Mouse (Mus musculus): ENCODE measurements at regions not wholly inside any gene's neighbourhood (a gene's known extent, or its start where the extent isn't known, plus 50 kb on each side); places are given as distances from the start of the nearest gene placed in this dataset.

DNA sequence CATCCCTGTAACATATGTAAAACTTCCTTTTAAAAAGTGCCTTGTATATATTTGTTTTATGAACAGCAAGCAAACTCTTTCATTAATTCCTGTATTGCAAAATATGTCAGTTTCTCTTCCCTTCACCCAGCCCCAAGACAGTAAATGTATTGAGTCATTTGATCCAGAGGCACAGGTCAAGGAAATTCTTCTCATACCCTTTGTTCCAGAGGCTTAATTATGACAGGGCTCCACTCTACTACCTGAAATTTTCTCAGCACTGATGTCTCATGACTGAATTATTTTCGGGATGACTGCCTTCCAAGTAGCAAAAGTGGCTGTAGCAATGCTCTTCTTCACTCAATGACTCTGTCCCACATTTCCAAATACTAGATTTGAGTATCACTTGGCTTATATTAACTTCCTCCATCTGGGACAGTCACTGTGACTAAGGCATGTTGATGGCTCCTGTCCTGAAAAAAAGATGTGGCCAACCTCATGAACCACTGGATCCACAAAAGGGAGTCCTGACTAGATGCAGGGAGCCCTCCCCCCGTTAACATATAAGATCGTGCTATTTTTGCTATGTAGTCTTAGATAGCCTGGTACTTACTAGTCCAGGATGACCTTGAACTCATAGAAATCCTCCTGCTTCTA is 80.3 kb upstream of the Rbpj start:
- TF ChIP-seq CTCF (IDR thresholded peaks at IDR 0.05): no peak
- no peak for DNase-seq
- Histone ChIP-seq H3K4me3 (no peak overlapping the region), H3K27ac (no peak overlapping the region)
- intact Hi-C loops (cut with DNase I): no loop called here

- no peak for TF ChIP-seq CTCF (IDR thresholded peaks at IDR 0.05)
- H3K4me3 ChIP-seq: no peak overlapping the region
- DNase-seq: no peak
- intact Hi-C loops (cut with DNase I): no loop called here
- H3K27ac ChIP-seq: no peak overlapping the region
Measured at GRCm38 (mm10) chr5:53393571-53393970, 72.4 kb upstream of the Rbpj start.

GRCm38 (mm10) chr5:53394560-53394959 is 71.4 kb upstream of the Rbpj start:
- no peak for TF ChIP-seq CTCF (IDR thresholded peaks at IDR 0.05)
- no peak overlapping the region for H3K27ac ChIP-seq
- intact Hi-C loops (cut with DNase I): no loop called here

GRCm38 (mm10) chr5:53398428-53399058 is 67.4 kb upstream of the Rbpj start:
- intact Hi-C loops (cut with DNase I): no loop called here

More at GRCm38 (mm10) chr5:53394560-53394959, 71.4 kb upstream of the Rbpj start:
- DNase-seq: no peak
- no peak overlapping the region for H3K4me3 ChIP-seq

GRCm38 (mm10) chr5:53401093-53401492 is 64.9 kb upstream of the Rbpj start:
- intact Hi-C loops (cut with DNase I): no loop called here
- peak overlapping the region; percentile 28 for H3K27ac ChIP-seq
- no peak overlapping the region for H3K4me3 ChIP-seq
- DNase-seq: no peak
- no peak for TF ChIP-seq CTCF (IDR thresholded peaks at IDR 0.05)

More at GRCm38 (mm10) chr5:53398428-53399058, 67.4 kb upstream of the Rbpj start:
- H3K27ac ChIP-seq: peak overlapping the region; percentile 43
- no peak for DNase-seq
- TF ChIP-seq CTCF (IDR thresholded peaks at IDR 0.05): no peak
- H3K4me3 ChIP-seq: no peak overlapping the region

DNA sequence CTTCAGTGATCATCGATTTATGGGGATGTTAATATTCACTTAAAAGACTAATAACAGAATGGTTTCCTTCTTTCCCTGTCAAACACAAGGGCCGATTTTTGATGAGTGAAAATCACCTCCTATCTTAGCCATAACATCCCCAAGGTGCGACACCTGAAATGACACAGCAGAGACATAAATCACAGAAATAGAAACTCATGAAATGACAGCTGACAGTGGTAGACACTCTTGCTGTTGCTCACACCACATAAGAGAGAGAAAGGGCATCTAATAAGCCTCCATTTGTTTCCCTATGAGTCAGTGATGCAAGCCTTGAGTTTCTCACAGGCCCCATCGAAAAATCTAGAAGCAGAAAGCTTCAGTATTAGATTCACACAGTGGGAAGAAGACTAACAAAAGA is 63.9 kb upstream of the Rbpj start:
- no peak for DNase-seq
- Histone ChIP-seq H3K27ac (peak overlapping the region; percentile 43; the same call in 1 of the 2 replicates), H3K4me3 (no peak overlapping the region)
- intact Hi-C loops (cut with DNase I): no loop called here
- no peak for TF ChIP-seq CTCF (IDR thresholded peaks at IDR 0.05)

DNA sequence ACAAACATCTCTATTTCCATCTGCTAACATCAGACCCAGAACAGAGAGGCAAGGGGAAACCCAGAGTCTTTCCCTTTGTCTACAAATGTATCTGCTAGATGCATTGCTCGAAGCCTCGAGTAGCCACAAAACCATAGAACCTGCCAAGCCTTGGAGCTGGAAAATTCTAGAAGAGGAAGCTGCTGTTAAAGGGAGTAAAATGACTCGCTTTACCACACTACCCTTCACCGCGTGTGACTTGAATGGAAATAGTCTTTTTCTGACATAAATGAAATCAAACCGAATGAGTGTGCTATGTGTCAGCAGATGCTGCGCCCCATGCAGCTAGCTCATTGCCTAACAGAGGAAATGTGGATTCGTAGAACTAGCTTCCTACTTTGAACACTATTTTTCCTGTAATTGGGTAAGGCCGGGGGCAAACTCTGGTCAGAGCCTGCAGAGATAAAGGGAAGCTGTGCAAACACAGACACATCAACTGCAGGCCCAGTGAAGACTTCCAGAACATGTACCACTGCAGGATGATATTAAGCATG is 63.3 kb upstream of the Rbpj start:
- intact Hi-C loops (cut with DNase I): no loop called here
- no peak for TF ChIP-seq CTCF (IDR thresholded peaks at IDR 0.05)
- DNase-seq: no peak
- Histone ChIP-seq H3K4me3 (no peak overlapping the region), H3K27ac (peak overlapping the region; percentile 43)

- TF ChIP-seq CTCF (IDR thresholded peaks at IDR 0.05): no peak
- no peak overlapping the region for H3K27ac ChIP-seq
- no peak overlapping the region for H3K4me3 ChIP-seq
- intact Hi-C loops (cut with DNase I): no loop called here
- DNase-seq: no peak
Measured at GRCm38 (mm10) chr5:53405929-53406328, 60.0 kb upstream of the Rbpj start.

- intact Hi-C loops (cut with DNase I): no loop called here
- DNase-seq: no peak
- no peak overlapping the region for H3K27ac ChIP-seq
- no peak for TF ChIP-seq CTCF (IDR thresholded peaks at IDR 0.05)
- H3K4me3 ChIP-seq: no peak overlapping the region
Measured at GRCm38 (mm10) chr5:53407646-53408045, 58.3 kb upstream of the Rbpj start.

GRCm38 (mm10) chr5:53408235-53408634 is 57.7 kb upstream of the Rbpj start:
- H3K27ac ChIP-seq: no peak overlapping the region
- DNase-seq: no peak
- intact Hi-C loops (cut with DNase I): no loop called here
- TF ChIP-seq CTCF (IDR thresholded peaks at IDR 0.05): no peak
- no peak overlapping the region for H3K4me3 ChIP-seq

DNA sequence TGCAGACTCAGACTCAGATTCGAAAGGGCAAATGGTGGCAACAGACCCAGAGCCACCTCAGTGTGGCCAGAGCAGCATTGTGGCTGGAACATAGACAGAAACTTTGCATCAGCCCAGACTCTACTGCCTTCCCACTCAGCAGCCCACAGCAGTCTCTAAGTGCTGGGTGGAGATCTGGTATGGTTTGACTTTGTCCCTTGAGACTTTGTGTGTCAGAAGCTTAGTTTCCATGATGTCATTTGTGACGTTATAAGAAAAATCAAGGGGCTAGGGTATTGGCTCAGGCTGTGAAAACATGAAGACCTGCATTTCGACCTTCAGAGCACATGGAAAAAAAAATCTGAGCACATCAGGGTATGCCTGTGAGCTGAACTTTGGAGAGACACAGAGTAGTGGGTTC is 56.2 kb upstream of the Rbpj start:
- intact Hi-C loops (cut with DNase I): no loop called here
- no peak overlapping the region for H3K27ac ChIP-seq
- no peak for DNase-seq
- no peak overlapping the region for H3K4me3 ChIP-seq
- no peak for TF ChIP-seq CTCF (IDR thresholded peaks at IDR 0.05)

- no peak for TF ChIP-seq CTCF (IDR thresholded peaks at IDR 0.05)
- intact Hi-C loops (cut with DNase I): no loop called here
- H3K27ac ChIP-seq: peak overlapping the region; percentile 74
- peak; percentile 40 for DNase-seq
- H3K4me3 ChIP-seq: no peak overlapping the region
Measured at GRCm38 (mm10) chr5:53412391-53413075, 53.4 kb upstream of the Rbpj start.

DNA sequence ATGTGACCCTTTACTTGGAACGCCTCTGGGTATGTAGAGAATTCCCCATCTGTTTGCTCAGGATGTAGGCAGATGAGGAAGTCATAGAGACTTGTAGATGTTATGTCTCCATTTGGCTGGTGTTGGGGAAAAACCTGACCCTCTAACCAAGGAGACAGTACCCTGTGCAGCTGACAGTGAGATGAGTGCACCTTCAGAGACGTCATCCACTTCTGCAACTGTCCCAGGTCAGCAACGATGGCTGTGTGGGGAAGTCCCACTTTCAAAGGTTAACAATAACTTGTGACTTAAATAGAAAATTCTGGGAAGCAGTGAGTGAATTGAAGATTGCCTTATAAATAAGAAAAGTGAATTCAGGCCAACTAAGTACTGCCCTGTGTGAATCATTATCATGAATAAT is 52.3 kb upstream of the Rbpj start:
- TF ChIP-seq CTCF (IDR thresholded peaks at IDR 0.05): no peak

More for the DNA sequence above, 52.3 kb upstream of the Rbpj start:
- Histone ChIP-seq H3K4me3 (no peak overlapping the region), H3K27ac (peak overlapping the region; percentile 74)
- intact Hi-C loops (cut with DNase I): no loop called here
- DNase-seq: no peak

All from gastrocnemius, adult 2 months (tissue).